Mouse (Mus musculus): ENCODE results near the gene Eif4g2. TPM values are rescaled to one million over a fixed set of nuclear protein-coding genes. Genes with fewer than 3 reads are reported as not detected.

The Eif4g2 gene
- polyA plus RNA-seq (2015; fragmentation: Nextera tagmentation; extraction: Ambion mirVana) = 632 and 726 TPM in 2 replicates

DNA sequence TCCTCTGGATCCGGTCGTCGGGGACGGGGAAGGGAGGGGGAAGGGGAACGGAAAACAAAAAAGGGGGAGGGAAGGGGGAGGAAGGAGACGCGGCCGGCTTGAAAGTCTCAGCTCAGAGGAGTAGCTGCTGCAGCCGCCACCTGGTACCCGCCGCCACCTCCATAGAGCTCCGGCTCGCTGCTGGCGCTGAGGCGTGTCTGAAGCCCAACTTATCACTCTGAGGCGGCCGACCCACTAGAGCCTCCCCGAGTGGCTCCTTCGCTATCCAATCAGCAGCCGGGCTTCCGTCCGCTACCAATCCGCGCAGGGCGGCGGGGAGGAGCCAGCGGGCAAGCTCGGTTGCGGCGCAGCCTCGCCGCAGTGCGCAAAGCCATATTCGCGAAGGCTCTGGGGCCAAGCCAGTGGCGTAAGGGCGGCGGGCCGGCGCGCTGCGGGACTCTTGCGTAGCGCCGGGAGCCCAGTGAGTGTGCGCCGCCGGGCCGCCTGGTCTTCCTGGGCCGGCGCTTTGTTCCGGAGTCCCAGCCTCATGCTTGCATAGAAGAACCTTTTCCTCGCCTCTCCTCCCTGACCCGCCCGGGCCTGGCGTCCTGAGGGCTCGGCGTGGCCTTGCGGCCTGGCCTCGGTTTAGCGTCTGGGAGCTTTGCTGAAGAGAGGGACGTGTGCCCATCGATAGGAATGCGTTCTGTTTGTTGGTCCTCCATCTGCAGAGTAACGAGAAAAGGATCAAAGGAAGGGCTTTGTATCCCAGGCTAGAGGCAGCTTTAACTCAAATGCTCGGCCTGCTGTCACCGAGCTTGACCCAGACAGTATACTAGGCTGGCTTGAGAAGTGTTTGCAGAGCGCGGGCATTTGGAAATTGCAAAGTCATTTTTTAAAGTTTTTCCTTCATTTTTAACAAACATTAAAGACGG, at the start of gene Eif4g2:
Gene Eif4g2, minus strand, starts transcription at position 209 of the 911 bp plus-strand sequence.
- H3K36me3 ChIP-seq = peaks cover 6% of the 10 kb centered on the region
- peak; percentile 99 for ATAC-seq
- peak within 1 kb of the TSS; percentile 100 for H3K27ac ChIP-seq
- peaks cover 6% of the 10 kb centered on the region for H3K4me1 ChIP-seq (replicated peaks)
- peak within 1 kb of the TSS; percentile 89 for H3K4me3 ChIP-seq (replicated peaks)
- no peaks in the 10 kb centered on the region for H3K27me3 ChIP-seq (replicated peaks)
- no peaks in the 10 kb centered on the region for H3K9me3 ChIP-seq
- H3K9ac ChIP-seq = peak within 1 kb of the TSS; percentile 100
- WGBS = under 1% methylated on average over 70 of the region's 70 CpGs
- H3K4me2 ChIP-seq (replicated peaks) = peak within 1 kb of the TSS; percentile 76

DNA sequence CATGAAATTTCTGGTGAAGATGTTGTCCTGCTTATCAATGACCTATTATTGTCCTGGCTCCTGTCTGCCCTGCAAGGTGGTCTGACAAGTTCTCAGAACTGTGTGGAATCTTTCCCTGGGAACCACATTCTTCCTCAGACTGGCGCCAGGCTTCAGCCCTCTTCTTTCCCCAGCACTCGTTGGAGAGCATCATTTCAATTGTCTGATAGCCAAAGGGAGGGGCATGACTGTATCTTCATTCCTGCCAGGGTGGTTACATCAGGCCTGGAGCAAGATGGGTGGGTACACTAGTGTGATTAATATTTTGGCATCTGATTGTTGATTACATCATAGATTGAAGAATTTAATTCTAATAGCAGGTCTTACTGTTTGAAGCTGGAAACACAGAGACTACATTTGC, 49.8 kb upstream of the Eif4g2 start:
- 68% methylated on average over 2 of the region's 2 CpGs for WGBS
- ATAC-seq = no peak
- H3K27ac ChIP-seq = no peak overlapping the region
- no peak overlapping the region for H3K4me3 ChIP-seq (replicated peaks)
- H3K4me1 ChIP-seq (replicated peaks) = no peaks in the 10 kb centered on the region
- H3K27me3 ChIP-seq (replicated peaks) = no peaks in the 10 kb centered on the region
- no peaks in the 10 kb centered on the region for H3K36me3 ChIP-seq
- no peaks in the 10 kb centered on the region for H3K9me3 ChIP-seq
- no peak overlapping the region for H3K4me2 ChIP-seq (replicated peaks)
- no peak overlapping the region for H3K9ac ChIP-seq

DNA sequence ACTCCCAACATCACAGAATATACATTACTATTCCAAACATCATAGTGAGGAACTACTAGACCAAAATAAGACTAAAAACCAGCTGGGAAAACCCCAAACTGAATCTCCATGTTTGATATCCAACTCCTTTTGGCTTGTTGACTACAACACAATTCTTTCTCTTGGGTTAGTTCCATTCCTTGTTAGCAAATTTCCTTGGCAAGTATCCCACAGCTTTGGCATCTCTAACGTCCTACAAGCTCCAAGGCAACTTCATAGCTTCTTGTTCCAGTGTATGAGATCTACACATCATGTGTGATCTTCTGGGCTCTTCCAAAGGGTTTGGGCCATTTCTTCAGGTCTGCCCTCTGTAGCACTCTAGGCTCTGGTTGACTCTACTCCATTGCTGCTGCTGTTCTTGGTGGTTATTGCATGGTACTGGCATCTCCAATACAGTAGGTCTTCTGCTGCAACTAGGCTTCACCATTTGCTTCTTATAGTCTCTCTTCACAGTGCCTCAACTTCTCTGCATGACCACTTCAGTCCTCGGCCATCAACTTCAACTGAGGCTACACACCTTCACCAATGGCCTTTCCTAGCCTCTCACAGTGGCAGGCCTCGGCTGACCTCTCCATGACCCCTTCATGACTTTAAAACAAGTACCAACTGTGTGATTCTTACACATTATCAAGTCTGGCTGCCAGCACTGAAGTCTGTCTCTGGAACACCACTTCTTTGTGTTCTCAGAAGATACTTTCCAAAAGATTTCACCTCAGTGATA, 44.0 kb upstream of the Eif4g2 start:
- Histone ChIP-seq H3K9ac (no peak overlapping the region), H3K27me3 (replicated peaks) (no peaks in the 10 kb centered on the region), H3K4me3 (replicated peaks) (no peak overlapping the region), H3K4me1 (replicated peaks) (peaks cover 1% of the 10 kb centered on the region; the same call in 1 of the 2 replicates), H3K9me3 (no peaks in the 10 kb centered on the region), H3K4me2 (replicated peaks) (no peak overlapping the region), H3K27ac (no peak overlapping the region), H3K36me3 (no peaks in the 10 kb centered on the region)
- no peak for ATAC-seq
- WGBS = 76% methylated on average over 3 of the region's 3 CpGs

GRCm38 (mm10) chr7:111123761-111124546, 41.1 kb upstream of the Eif4g2 start:
- Histone ChIP-seq H3K27me3 (replicated peaks) (no peaks in the 10 kb centered on the region), H3K36me3 (no peaks in the 10 kb centered on the region), H3K27ac (no peak overlapping the region), H3K4me3 (replicated peaks) (no peak overlapping the region), H3K4me1 (replicated peaks) (peaks cover 5% of the 10 kb centered on the region; the same call in 1 of the 2 replicates), H3K9me3 (no peaks in the 10 kb centered on the region), H3K4me2 (replicated peaks) (no peak overlapping the region), H3K9ac (no peak overlapping the region)
- WGBS = 87% methylated on average over 2 of the region's 2 CpGs
- no peak for ATAC-seq

DNA sequence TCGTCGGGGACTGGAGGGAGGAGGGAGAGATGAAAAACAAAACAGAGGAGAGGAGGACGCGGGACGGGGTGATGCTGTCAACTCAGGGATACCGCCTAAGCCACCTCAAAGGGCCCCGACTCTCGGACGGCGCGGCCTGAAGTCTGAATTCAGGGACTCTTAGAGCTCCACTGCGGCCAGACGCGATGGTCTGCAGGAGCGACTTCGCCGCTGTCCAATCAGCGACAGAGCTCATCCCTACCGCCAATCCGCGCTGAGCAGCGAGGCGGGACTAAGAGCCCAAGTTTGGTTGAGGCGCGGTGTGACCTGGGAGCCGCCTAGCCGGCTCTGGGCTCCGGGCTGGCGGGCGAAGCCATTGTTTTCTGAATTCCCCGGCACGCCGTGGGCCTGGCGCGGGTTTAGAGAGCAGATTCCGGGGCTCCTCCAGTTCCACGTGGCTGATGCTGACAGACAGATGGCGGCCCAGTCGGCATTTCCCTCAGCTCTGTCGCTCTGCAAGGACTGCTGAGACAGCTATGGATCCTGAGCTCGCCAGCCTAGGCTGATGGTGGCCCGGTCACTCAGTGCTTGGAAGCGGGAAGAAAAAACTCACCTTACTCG, 39.8 kb upstream of the Eif4g2 start:
- ATAC-seq = peak; percentile 100

GRCm38 (mm10) chr7:111122084-111122530, 39.3 kb upstream of the Eif4g2 start:
- peak overlapping the region; percentile 51 for H3K4me3 ChIP-seq (replicated peaks)
- ATAC-seq = peak; percentile 92
- H3K9me3 ChIP-seq = no peaks in the 10 kb centered on the region
- H3K9ac ChIP-seq = peak overlapping the region; percentile 78
- H3K27ac ChIP-seq = peak overlapping the region; percentile 96
- WGBS = under 1% methylated on average over 34 of the region's 34 CpGs
- peaks cover 5% of the 10 kb centered on the region; the same call in 1 of the 2 replicates for H3K4me1 ChIP-seq (replicated peaks)
- H3K36me3 ChIP-seq = no peaks in the 10 kb centered on the region
- H3K4me2 ChIP-seq (replicated peaks) = peak overlapping the region; percentile 89
- H3K27me3 ChIP-seq (replicated peaks) = no peaks in the 10 kb centered on the region

More for the DNA sequence above, 39.8 kb upstream of the Eif4g2 start:
- H3K36me3 ChIP-seq = no peaks in the 10 kb centered on the region
- no peaks in the 10 kb centered on the region for H3K27me3 ChIP-seq (replicated peaks)
- H3K9me3 ChIP-seq = no peaks in the 10 kb centered on the region
- H3K4me1 ChIP-seq (replicated peaks) = peaks cover 5% of the 10 kb centered on the region; the same call in 1 of the 2 replicates
- peak overlapping the region; percentile 89 for H3K4me2 ChIP-seq (replicated peaks)
- peak overlapping the region; percentile 96 for H3K27ac ChIP-seq
- WGBS = under 1% methylated on average over 44 of the region's 44 CpGs
- H3K9ac ChIP-seq = peak overlapping the region; percentile 79
- peak overlapping the region; percentile 51 for H3K4me3 ChIP-seq (replicated peaks)

- H3K9me3 ChIP-seq = no peaks in the 10 kb centered on the region
- peaks cover 5% of the 10 kb centered on the region; the same call in 1 of the 2 replicates for H3K4me1 ChIP-seq (replicated peaks)
- H3K9ac ChIP-seq = peak overlapping the region; percentile 78
- 42% methylated on average over 9 of the region's 9 CpGs for WGBS
- no peak for ATAC-seq
- H3K36me3 ChIP-seq = no peaks in the 10 kb centered on the region
- H3K4me2 ChIP-seq (replicated peaks) = peak overlapping the region; percentile 89
- H3K4me3 ChIP-seq (replicated peaks) = peak overlapping the region; percentile 51
- no peaks in the 10 kb centered on the region for H3K27me3 ChIP-seq (replicated peaks)
- H3K27ac ChIP-seq = peak overlapping the region; percentile 96
Observed at GRCm38 (mm10) chr7:111121522-111121921, 38.7 kb upstream of the Eif4g2 start.

GRCm38 (mm10) chr7:111109561-111109960, 26.7 kb upstream of the Eif4g2 start:
- no peak overlapping the region for H3K4me2 ChIP-seq (replicated peaks)
- no peak overlapping the region for H3K9ac ChIP-seq
- H3K27me3 ChIP-seq (replicated peaks) = no peaks in the 10 kb centered on the region
- 65% methylated on average over 2 of the region's 2 CpGs for WGBS
- no peak overlapping the region for H3K27ac ChIP-seq
- ATAC-seq = no peak
- no peaks in the 10 kb centered on the region for H3K9me3 ChIP-seq
- no peaks in the 10 kb centered on the region for H3K4me1 ChIP-seq (replicated peaks)
- no peak overlapping the region for H3K4me3 ChIP-seq (replicated peaks)
- peaks cover 4% of the 10 kb centered on the region; the same call in 1 of the 2 replicates for H3K36me3 ChIP-seq

GRCm38 (mm10) chr7:111109161-111109560, 26.3 kb upstream of the Eif4g2 start:
- no peak overlapping the region for H3K4me3 ChIP-seq (replicated peaks)
- H3K4me1 ChIP-seq (replicated peaks) = no peaks in the 10 kb centered on the region
- H3K4me2 ChIP-seq (replicated peaks) = no peak overlapping the region
- no peak overlapping the region for H3K27ac ChIP-seq
- H3K9ac ChIP-seq = no peak overlapping the region
- no peaks in the 10 kb centered on the region for H3K9me3 ChIP-seq
- 90% methylated on average over 2 of the region's 2 CpGs for WGBS
- peak; percentile 55 for ATAC-seq
- peaks cover 3% of the 10 kb centered on the region; the same call in 1 of the 2 replicates for H3K36me3 ChIP-seq
- H3K27me3 ChIP-seq (replicated peaks) = no peaks in the 10 kb centered on the region

GRCm38 (mm10) chr7:111098196-111098595, 15.4 kb upstream of the Eif4g2 start:
- WGBS = 94% methylated on average over 1 of the region's 1 CpGs
- no peak overlapping the region for H3K27ac ChIP-seq
- H3K27me3 ChIP-seq (replicated peaks) = no peaks in the 10 kb centered on the region
- H3K9ac ChIP-seq = no peak overlapping the region
- H3K4me1 ChIP-seq (replicated peaks) = no peaks in the 10 kb centered on the region
- no peak overlapping the region for H3K4me3 ChIP-seq (replicated peaks)
- no peaks in the 10 kb centered on the region for H3K9me3 ChIP-seq
- ATAC-seq = no peak
- no peaks in the 10 kb centered on the region for H3K36me3 ChIP-seq
- no peak overlapping the region for H3K4me2 ChIP-seq (replicated peaks)

DNA sequence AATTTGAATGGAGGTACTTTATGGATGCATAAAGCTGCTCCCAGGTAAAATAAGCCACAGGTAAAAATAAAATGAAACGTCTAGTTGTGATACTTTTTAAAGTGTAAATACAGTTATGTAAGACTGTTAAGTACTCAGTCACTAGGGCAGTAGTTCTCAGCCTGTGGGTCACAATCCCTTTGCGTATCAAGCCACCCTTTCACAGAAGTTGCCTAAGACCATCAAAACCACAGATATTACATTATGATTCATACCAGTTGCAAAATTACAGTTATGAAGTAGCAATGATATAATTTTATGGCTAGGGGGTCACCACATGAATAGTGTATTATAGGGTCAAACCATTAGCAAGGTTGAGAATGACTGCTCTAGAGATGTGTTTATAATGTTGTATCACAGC, 12.3 kb upstream of the Eif4g2 start:
- Histone ChIP-seq H3K27me3 (replicated peaks) (no peaks in the 10 kb centered on the region), H3K4me2 (replicated peaks) (no peak overlapping the region), H3K4me1 (replicated peaks) (no peaks in the 10 kb centered on the region), H3K9me3 (no peaks in the 10 kb centered on the region), H3K36me3 (no peaks in the 10 kb centered on the region), H3K9ac (no peak overlapping the region), H3K27ac (no peak overlapping the region), H3K4me3 (replicated peaks) (no peak overlapping the region)
- ATAC-seq = no peak
- 87% methylated on average over 2 of the region's 2 CpGs for WGBS
